Mouse (Mus musculus) brain, embryonic 18.5 days (tissue): Measurements from ENCODE around the gene Zfp524.
"Not testable (repeated sequence)": the region's sequence is repeated elsewhere in the genome, so short reads cannot be mapped to it uniquely, and the experiment has no call there.

ENCODE experiments used
- DNase-seq: peaks from one replicate; pipeline ENCODE4 v3.0.0-alpha.2; 2012; ENCODE audit warnings: low read depth, low spot score

The Zfp524 gene

DNA sequence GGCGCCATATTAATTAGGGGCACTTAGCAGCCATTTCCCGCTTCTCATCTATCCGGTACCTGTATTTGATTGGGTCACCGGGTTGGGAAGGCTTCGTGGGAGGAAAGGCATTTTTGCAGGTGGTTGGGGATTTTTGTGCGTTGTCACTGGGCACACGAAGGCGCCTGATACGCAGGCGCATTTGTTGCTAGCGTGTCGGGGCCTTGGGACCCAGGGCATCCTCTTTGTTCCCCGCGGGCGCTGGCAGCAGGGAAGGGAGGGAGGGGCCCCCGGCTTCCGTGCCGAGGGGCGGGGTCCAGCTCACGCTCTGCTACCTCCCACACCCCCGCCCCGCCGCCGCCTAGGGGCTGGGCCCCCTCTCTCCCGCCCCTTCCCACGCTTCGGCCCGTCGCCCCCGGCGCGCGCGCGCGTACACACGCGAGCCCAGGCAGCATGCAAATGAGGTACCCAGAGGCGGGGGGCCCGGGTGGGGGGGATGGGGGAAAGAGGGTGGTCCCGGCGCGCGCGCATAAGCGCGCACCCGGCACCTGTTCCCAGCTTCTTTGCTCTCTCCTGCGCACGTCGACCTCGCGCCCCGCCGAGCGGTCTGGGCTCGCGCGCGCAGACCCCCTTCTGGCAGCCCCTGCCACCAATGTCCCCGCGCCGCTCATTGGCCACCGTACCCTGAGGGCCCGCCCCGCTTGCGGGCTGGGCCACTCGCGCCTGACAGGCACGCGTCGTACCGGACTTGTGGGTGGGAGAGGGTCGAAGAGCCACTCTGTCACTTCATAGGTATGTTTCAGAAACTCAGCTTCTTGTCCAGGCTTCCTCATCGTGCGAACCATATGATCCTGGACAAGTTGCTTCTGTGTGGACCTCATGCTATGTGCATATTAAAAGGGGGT is 1.1 kb downstream of the Zfp524 start, which contains the start of gene Gm44973:
TSS of gene Gm44973 (plus strand) at position 379 of the 884 bp plus-strand sequence.
- DNase-seq: peak; percentile 95

DNA sequence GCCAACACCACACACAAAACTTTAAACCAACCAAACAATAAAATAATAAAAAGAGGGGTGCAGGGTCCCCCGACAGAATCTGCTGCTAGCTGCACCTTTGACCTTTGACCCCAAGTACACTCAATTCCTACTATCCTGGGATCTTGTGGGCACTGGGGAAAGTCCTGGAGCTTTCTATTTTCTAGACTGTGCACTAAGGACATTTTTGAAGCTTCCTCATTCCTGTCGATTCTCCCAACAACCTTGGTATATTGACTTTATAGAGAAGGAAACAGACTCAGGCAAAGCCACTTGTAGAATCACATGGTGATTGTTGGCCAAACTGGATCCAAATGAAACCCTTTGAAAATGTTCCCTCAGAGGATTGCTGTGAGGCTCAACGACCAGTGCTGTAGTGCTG is 1.8 kb downstream of the Zfp524 start:
- no peak for DNase-seq

DNA sequence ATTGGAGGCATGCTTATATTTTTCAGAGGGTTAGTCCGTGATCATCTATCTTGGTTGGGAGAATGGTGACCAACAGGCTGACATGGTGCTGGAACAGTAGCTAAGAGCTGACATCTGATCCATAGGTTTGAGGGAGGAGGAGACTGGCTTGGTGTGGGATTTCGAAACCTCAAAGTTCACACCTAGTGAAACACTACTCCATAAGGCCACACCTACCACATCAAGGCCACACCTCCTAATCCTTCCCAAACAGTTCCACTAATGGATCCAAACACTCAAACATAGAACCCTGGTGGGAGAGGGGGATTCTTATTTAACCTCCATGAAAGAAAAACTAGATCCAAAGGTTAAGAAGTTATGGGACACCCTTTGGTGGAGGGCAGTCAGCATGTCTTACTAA is 2.7 kb downstream of the Zfp524 start:
- no peak for DNase-seq

DNA sequence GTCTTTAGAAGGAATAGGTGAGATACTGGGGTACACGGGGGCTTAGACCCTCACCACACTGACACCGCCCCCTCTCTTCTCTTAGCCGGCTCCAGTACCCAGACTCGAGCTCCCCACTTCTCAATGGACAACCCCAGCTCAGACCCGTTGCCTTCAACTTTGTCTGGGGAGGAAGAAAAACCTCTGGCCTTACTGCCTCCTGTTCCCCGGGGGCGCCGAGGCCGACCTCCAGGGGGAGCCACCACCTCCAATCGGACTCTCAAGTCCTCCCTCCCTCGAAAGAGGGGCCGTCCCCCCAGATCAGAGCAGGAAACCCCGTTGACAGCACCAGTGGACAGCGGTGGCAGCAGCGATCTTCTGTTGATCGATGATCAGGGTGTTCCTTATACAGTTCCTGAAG is 3.1 kb downstream of the Zfp524 start:
- DNase-seq: no peak

DNA sequence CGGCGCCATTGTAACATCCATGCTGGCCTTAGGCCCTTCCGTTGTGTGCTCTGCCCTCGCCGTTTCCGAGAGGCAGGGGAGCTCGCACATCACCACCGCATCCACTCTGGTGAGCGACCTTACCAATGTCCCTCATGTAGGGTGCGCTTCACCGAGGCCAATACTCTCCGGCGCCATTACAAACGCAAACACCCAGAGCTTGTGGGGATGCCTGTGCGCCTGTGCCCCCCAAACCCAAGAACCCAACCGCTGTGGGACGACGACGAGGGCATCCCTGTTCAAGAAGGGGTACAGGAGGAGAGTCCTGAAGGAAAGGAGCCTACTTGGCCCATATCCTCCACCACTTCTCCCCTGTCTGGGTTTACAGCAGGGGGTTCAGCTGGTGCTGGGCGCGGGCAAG is 3.7 kb downstream of the Zfp524 start:
- DNase-seq: no peak

DNA sequence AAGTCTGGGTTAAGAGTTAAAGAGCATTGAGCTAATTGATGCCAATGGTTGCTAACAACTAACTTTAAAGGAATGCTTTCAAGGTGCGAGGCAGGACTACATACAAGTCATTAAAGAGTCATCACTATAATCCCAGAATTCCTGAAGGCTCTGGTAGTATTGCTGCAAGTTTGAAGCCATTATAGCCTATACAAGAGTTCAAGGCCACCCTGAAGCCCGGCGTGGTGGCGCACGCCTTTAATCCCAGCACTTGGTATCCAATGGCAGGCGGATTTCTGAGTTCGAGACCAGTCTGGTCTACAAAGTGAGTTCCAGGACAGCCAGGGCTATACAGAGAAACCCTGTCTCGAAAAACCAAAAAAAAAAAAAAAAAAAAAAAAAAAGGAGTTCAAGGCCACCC is 5.4 kb downstream of the Zfp524 start:
- DNase-seq: not testable (repeated sequence)

DNA sequence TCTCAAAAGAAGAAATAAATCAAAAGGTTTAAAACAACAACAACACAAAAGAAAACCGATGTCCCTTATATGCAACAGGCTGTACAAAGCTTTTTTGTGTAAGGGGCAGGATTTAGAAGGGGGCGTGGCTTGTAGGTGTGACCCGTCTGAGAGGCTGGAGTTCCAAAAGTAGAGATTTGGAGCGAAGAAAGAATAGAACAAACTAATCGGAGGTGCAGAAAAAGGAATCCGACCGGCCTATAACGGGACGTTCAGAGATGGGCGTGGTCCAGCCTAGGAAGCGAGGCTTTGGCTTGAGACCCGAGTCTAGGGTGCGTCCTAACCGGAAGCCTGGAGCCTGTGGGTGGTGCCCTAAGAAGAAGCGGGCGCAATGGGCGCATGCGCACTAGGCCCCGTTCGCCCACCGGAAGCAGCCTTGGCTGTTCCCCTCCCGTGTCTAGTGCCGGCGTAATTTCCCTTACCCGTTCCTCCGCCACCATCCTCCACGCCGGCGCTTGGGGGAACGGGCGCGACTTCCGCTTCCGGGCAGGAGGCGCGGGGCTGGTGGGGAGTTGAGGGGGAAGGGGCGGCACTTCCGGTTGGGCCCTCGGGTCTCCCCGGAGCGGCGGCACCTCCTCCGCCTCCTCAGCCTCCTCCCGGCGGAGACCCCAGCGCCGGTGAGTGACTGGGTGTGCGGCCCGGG is 5.9 kb downstream of the Zfp524 start, which contains the start of the genes Zfp865 and Ccdc106:
TSS of gene Zfp865 (plus strand) at position 377 of the 682 bp plus-strand sequence.
TSS of gene Ccdc106 (plus strand) at position 554 of the 682 bp plus-strand sequence.
- peak; percentile 97 for DNase-seq

DNA sequence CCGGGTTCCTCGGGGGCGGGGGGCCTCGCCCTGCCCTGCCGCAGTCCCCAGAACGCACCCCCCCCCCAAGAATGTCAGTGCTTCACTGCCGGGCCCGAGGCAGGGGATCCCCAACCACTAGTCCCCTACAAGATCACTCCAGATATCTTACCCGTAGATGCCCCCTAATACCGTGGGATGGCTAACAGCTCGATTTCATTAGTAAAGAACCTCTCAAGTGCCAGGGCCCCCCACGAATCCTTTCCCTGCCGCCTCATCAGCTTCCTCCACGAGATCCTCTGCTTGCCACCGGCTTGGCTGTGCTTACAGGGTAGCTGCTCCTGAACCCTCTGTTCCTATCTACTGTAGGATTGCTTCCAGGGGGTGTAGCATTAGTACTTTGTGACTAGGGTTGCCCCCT is 6.5 kb downstream of the Zfp524 start:
- DNase-seq: no peak

DNA sequence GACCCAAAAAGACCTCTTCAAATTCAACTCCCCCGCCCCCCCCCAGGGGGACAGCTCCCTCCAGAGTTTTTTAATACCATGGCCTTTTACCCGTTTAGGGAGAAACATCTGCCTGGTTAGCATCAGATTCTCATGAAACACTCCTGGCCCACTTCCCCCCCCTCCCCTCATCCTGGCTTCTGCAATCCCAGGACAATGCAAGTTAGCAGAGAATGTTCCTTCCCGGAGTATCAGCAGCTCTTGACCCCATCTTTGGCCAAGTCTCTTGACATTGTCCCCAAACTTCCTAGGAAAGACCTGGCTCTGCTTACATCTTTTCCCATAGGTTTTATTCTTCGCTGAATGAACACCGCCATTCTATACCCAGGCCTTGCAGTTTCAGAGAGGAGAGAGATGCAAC is 7.0 kb downstream of the Zfp524 start:
- DNase-seq: no peak

DNA sequence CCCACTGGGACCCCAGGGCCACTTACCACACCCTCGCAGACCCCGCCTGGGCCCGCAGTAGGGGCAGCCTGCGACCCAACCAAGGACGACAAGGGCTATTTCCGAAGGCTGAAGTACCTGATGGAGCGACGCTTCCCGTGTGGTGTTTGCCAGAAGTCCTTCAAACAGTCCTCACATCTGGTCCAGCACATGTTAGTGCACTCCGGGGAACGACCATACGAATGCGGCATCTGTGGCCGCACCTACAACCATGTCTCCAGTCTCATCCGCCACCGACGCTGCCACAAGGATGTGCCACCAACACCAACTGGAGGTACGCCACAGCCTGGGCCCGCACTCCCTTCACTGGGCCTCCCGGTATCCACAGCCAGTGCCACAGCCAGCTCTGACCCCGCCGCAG is 15.3 kb downstream of the Zfp524 start:
- no peak for DNase-seq

DNA sequence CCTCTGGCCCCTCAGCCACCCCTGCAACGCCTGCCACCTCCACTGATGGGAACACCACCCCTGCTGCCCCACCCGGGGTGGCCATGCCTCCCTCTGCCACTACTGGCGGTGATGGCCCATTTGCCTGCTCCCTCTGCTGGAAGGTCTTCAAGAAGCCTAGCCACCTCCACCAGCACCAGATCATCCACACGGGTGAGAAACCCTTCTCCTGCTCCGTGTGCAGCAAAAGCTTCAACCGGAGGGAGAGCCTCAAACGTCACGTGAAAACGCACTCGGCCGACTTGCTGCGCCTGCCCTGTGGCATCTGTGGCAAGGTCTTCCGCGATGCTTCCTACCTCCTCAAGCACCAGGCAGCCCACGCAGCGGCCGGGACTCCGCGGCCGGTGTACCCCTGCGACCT is 15.7 kb downstream of the Zfp524 start:
- DNase-seq: no peak

DNA sequence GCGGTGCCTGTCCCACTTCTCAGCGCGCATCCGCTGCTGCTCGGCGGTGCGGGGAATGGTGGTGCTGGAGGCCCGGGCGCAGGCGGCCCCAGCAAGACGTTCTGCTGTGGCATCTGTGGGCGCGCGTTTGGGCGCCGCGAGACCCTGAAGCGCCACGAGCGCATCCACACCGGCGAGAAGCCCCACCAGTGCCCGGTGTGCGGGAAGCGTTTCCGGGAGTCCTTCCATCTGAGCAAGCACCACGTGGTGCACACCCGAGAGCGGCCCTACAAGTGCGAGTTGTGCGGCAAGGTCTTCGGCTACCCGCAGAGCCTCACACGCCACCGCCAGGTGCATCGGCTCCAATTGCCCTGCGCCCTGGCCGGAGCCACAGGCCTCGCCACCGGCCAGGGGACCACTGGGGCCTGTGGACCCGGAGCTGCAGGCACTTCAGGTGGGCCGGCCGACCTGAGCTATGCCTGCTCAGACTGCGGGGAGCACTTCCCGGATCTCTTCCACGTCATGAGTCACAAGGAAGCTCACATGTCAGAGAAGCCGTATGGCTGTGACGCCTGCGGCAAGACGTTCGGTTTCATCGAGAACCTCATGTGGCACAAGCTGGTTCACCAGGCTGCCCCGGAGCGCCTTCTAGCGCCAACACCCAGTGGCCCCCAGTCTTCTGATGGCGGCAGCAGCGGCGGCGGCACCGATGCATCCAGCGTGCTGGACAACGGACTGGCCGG is 16.5 kb downstream of the Zfp524 start:
- no peak for DNase-seq

DNA sequence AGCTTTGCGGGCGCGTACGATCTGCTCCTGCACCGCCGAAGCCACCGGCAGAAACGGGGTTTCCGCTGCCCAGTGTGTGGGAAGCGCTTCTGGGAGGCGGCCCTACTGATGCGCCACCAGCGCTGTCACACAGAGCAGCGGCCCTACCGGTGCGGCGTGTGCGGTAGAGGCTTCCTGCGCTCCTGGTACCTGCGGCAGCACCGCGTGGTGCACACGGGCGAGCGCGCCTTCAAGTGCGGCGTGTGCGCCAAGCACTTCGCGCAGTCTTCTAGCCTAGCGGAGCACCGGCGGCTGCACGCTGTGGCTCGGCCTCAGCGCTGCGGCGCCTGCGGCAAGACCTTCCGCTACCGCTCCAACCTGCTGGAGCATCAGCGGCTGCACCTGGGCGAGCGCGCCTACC is 17.3 kb downstream of the Zfp524 start:
- DNase-seq: no peak

DNA sequence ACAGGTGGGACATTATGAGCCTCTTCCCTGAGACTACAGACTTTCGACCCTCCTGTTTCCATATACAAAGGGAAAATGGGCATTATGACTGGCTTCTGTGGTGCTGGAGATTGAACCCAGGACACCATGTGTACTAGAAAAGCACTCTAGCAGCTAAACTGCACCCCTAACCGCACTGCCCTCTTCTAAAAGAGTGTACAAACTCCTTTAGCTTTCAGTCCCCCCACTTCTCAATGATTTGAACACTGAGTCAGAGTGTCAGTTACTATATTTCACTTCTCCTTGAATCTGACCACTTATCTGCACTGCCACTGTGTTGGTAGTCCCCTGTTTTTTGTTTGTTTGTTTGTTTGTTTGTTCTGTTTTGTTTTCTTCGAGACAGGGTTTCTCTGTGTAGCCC is 19.6 kb downstream of the Zfp524 start, which contains the start of gene 4632433K11Rik:
TSS of gene 4632433K11Rik (plus strand) at position 301 of the 400 bp plus-strand sequence.
- no peak for DNase-seq

DNA sequence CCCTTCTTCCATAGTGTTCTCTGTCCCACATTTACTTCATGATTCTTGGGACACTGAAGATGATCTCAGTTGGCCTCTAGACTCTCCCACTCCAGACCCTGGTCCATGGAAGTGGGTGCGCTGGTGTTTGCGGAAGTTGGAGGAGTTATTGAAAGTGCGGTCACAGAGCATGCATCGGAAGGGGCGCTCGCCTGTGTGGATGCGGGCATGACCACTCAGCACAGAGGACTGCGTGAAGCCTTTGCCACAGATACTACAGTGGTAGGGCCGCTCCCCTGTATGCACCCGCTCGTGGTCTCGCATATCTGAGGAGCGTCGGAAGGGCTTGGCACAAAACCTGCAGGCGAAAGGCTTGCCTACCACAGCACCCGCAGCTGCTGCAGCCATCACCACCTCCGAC is 21.4 kb downstream of the Zfp524 start:
- DNase-seq: no peak

DNA sequence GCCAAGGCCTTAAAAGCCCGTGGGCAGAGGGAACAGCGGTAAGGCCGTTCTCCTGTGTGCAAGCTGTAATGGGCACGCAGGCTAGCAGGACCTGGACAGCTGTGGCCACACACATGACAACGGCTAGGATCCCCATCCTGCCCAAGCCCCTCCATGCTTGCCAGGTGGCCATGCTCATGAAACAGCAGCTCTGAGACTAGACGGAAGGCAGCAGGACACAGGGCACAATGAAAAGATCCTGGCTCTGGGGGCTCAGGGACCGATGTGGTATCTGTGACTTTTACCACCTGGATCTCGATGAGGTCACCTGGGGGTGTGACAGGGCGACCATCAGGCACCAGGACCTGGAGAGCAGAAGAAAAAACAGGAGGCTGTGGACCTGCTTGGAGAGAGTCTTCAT is 21.9 kb downstream of the Zfp524 start:
- no peak for DNase-seq

DNA sequence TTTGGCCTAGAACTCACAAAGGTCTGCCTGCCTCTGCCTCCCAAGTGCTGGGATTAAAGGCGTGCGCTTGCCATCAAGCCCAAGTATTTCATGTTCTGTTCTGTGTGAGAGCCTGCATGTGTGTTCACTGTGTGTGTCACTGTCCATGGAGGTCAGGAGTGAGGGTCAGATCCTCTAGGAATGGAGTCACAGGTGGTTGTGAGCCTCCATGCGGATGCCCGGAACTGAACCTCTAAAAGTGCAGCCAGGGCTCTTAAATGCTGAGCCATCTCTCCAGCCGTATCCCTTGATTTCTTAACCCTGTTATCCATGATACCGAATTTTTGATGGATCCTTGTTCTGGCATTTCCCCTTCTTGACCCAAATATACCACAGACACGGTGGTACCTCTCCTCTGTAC is 22.8 kb downstream of the Zfp524 start:
- DNase-seq: no peak

DNA sequence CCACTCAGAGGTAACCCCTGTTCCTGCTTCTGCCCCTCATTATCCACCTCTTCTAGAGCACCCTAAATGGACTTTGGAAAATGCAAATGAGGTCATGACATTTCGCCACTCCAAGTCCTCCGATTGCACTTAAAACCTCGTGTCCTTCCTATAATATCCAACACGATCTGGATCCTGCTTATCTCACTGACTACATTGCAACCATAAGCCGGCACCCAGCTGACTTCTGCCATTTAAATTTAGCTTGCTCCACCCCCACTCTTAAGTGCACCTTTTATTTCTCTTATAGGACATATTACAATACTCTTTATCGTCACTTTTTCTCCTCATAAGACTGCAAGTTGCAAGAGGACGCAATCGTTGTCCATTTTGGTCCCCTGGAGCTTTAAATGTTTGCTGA is 23.3 kb downstream of the Zfp524 start:
- no peak for DNase-seq

DNA sequence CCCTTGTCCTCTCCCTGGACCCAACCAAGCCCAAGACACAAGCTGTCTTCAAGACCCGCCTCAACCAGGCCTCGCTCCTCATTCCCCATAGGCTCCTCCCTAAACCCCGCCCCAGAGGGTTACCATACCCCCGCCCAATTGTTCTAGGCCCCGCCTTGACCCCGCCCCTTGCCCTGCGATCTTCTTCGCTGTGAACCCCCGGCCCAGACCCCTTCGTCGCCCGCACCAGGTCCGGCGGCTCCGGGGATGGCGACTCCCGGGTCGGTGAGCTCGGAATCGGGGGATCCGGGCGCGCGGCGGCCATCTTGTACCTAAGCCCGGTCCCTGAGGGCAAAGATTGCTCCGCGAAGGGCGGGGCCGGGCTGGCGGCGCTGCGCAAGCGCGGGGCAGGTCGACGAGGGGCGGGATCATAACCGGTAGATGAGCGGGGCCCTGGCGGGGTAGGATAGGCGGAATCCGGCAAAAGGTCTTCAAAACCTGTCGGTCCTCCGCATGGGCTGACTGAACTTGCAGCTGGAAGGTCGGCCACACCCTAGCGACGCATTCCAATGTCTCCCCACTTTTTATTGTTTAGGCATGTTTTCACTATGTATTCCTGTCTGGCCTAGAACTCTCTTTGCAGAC is 24.0 kb downstream of the Zfp524 start, which contains the start of gene Zfp784:
TSS of gene Zfp784 (minus strand) at position 338 of the 624 bp plus-strand sequence.
- peak; percentile 78 for DNase-seq

DNA sequence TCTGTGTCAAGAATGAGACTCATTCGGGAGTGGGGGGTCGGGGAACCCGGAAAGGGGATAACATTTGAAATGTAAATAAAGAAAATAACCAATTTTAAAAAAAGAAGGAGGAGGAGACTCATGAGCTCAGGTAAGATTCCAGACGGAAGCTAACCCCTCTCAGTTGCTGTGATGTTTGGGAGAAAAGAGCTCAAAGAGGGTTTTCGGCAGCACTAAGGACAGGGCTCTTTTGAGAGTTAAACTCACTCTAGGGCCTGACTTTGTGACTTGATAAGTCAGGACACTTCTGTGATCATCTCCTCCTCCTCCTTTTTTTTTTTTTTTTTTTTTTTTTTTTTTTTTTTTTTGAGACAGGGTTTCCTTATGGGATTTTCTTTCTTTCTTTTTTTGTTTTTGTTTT is 24.7 kb downstream of the Zfp524 start:
- DNase-seq: no peak

DNA sequence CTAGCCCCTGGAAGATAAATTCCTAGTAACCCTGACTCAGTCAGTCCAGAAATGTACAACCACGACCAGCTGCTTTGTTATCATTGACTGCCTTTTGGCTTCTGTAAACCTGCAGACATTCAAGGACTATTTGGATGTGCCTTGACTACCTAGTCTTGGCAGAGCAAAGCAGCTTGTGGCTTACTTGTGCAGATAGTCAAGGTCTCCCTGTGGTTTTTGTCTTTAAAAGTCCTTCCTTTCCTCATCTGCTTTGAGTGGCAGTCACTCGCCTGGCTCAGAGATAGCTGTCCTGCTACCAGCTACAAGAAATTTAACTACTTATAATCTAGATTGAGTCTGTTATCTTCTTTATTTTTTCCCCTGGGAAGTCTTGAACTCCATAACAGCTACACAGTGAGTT is 30.8 kb downstream of the Zfp524 start:
- no peak for DNase-seq

DNA sequence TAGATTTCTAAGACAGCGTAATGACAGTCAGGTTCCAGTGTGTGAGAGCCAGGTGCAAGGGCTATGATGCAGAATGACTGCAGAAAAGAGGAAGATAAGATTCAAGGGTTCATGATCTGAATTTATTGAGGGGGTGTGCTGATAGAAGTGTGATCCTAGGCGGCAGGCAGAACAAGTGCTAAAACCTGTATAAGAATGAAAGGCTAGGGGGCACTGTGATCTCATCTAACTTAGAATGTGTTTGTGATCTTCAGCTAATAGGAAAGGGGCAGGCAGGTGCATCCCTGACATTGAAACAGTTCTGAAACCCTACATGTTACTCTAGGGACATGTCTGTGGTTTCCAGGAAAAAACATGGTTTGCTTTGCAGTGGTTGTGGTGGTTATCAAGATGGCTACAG is 31.9 kb downstream of the Zfp524 start:
- no peak for DNase-seq
